Mouse (Mus musculus) megakaryocyte, adult 5-6 weeks (primary cell): ENCODE data around the gene Far1. TPM values are rescaled to one million over a fixed set of nuclear protein-coding genes. Genes with fewer than 3 reads are reported as not detected.

ENCODE experiments used
- total RNA-seq, 2 experiments: library from RNA; stranded (forward) in 1 of 2; stranded (reverse) in 1 of 2; fragments of 153-499, 151-499 nt in 1 of 2; fragments of 221-1000, 200-1000 nt in 1 of 2; gene quantifications; 2 replicates each; pipeline versions ENCODE4 v1.2.3 to v1.2.4; 2015 to 2017

Gene Far1
- total RNA-seq, 2 experiments from 2014 or later, result 225 to 233 TPM

Other genes starting within 250 kb of the Far1 start
- 18.9 and 24.2 TPM in 2 replicates for gene Btbd10, start 144.4 kb upstream of the Far1 start, total RNA-seq (2015)
- 27.6 and 30.9 TPM in 2 replicates for gene Btbd10, start 144.4 kb upstream of the Far1 start, total RNA-seq (2017)
- not detected in 2 replicates for gene Pth, start 125.3 kb upstream of the Far1 start, total RNA-seq (2015)
- gene Pth, start 125.3 kb upstream of the Far1 start, total RNA-seq (2017), result not detected in 2 replicates